In the genomic region with DNA sequence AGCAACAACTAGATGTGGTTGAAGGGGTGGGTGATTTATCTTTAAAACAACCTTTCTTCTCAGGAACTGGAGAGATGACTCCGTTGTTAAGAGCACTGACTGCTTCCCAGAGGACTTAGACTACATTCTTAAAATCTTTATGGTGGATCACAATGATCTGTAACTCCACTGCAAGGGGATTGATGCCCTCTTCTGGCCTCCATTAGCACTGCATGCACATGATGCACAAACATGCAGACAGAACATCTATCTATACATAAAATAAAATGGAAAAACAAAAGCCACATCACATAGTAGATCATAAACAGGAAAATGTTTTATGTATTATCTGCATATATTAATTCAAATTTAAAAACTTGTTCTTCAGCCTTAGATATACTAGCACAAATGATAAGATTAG, we compare ENCODE assay signal across 25 mouse cellular contexts.
DNase-seq lines count a peak whose midpoint lies in the region; ATAC-seq and TF ChIP-seq lines count a peak whose summit lies in the region.
"Had no signal": no experiment of that assay in that cellular context is flagged by ENCODE, and none has a peak within 500 bp of the region (broad histone marks: within the 10 kb centered on the region; RNA-seq: fewer than 3 reads in every experiment).

No protein-coding gene starts in this region.

- no peak overlapping the region for H3K4me3 ChIP-seq in forebrain, postnatal 0 days (ENCODE audit: low read depth, low read length)
- no peak overlapping the region for H3K4me3 ChIP-seq in forebrain, embryonic 11.5 days (ENCODE audit: low read depth, low read length)
- H3K4me3 ChIP-seq in lung, embryonic 14.5 days (ENCODE audit: low read depth, low read length) = no peak overlapping the region
- no peak overlapping the region for H3K4me3 ChIP-seq in E14TG2a.4 (replicated peaks; ENCODE audit: low read length)
- H3K4me3 ChIP-seq: embryonic facial prominence, embryonic 13.5 days; erythroblast, embryonic 14.5 days; forebrain, embryonic 13.5 days; heart, embryonic 10.5 days; hindbrain, embryonic 10.5 days; megakaryocyte, embryonic 14.5 days; neural tube, embryonic 12.5 days; stomach, embryonic 15.5 days had no signal

- H3K9ac ChIP-seq in forebrain, postnatal 0 days = no peak overlapping the region
- H3K9ac ChIP-seq in forebrain, embryonic 11.5 days (ENCODE audit: low read length) = no peak overlapping the region
- H3K9ac ChIP-seq in lung, embryonic 14.5 days = no peak overlapping the region
- H3K9ac ChIP-seq: embryonic facial prominence, embryonic 13.5 days; forebrain, embryonic 13.5 days; neural tube, embryonic 12.5 days; stomach, embryonic 15.5 days had no signal

- no peak for DNase-seq in forebrain, postnatal 0 days
- DNase-seq in forebrain, embryonic 11.5 days (ENCODE audit: low spot score) = no peak
- DNase-seq in lung, embryonic 14.5 days = peak; percentile 15
- DNase-seq in lung, adult 18-20 months = no peak
- DNase-seq in R1 (ENCODE audit: low read depth, low spot score) = peak; percentile 33
- no peak for DNase-seq in thymus, postnatal 4 days
- DNase-seq: adrenal gland, postnatal 10 days; cerebellum, adult 18-20 months; cerebellum, postnatal 25 days; kidney, adult 18-20 months; kidney, postnatal 10 days; layer of hippocampus, postnatal 36 days; midbrain, embryonic 14.5 days; right cerebral cortex, postnatal 25 days; thymus, adult 2 months had no signal

- no peak for ATAC-seq in forebrain, postnatal 0 days
- ATAC-seq in forebrain, embryonic 11.5 days (replicated peaks; ENCODE audit: low FRiP score) = no peak
- ATAC-seq in lung, embryonic 14.5 days (ENCODE audit: insufficient read depth) = no peak
- ATAC-seq in activated CD4-positive, CD25-positive, alpha-beta regulatory T cell, adult 4 months = no peak
- ATAC-seq: forebrain, embryonic 13.5 days had no signal

- peak; percentile 43 for TF ChIP-seq CTCF in forebrain, postnatal 0 days (IDR thresholded peaks at IDR 0.05; ENCODE audit: low read depth)
- TF ChIP-seq CTCF in lung, embryonic 14.5 days (IDR thresholded peaks at IDR 0.05; ENCODE audit: low read depth) = peak; percentile 41
- peak; percentile 54 for TF ChIP-seq CTCF in E14TG2a.4 (conservative IDR thresholded peaks at IDR 0.05; ENCODE audit: low read length)

- H3K27me3 ChIP-seq in forebrain, postnatal 0 days (ENCODE audit: insufficient read depth, low read length) = no peaks in the 10 kb centered on the region
- H3K27me3 ChIP-seq in forebrain, embryonic 11.5 days (ENCODE audit: control insufficient read depth, insufficient read depth, low read length) = no peaks in the 10 kb centered on the region
- no peaks in the 10 kb centered on the region for H3K27me3 ChIP-seq in lung, embryonic 14.5 days (ENCODE audit: insufficient read depth, low read length)
- no peaks in the 10 kb centered on the region for H3K27me3 ChIP-seq in E14TG2a.4 (ENCODE audit: insufficient read depth, low read length)
- H3K27me3 ChIP-seq: embryonic facial prominence, embryonic 13.5 days; forebrain, embryonic 13.5 days; megakaryocyte, embryonic 14.5 days; neural tube, embryonic 12.5 days; stomach, embryonic 15.5 days had no signal

- H3K27ac ChIP-seq in forebrain, postnatal 0 days (ENCODE audit: low read depth, low read length) = no peak overlapping the region
- H3K27ac ChIP-seq in forebrain, embryonic 11.5 days (ENCODE audit: low read depth, low read length) = no peak overlapping the region
- H3K27ac ChIP-seq in lung, embryonic 14.5 days (ENCODE audit: low read depth) = no peak overlapping the region
- H3K27ac ChIP-seq: embryonic facial prominence, embryonic 13.5 days; forebrain, embryonic 13.5 days; heart, embryonic 10.5 days; hindbrain, embryonic 10.5 days; neural tube, embryonic 12.5 days; stomach, embryonic 15.5 days had no signal

- no peaks in the 10 kb centered on the region for H3K4me1 ChIP-seq in forebrain, postnatal 0 days (ENCODE audit: insufficient read depth)
- H3K4me1 ChIP-seq in forebrain, embryonic 11.5 days (replicated peaks; ENCODE audit: control insufficient read depth, insufficient read depth, low read length) = no peaks in the 10 kb centered on the region
- H3K4me1 ChIP-seq in lung, embryonic 14.5 days (ENCODE audit: insufficient read depth) = no peaks in the 10 kb centered on the region
- no peaks in the 10 kb centered on the region for H3K4me1 ChIP-seq in E14TG2a.4 (replicated peaks; ENCODE audit: low read depth, low read length)
- H3K4me1 ChIP-seq: embryonic facial prominence, embryonic 13.5 days; forebrain, embryonic 13.5 days; heart, embryonic 10.5 days; hindbrain, embryonic 10.5 days; megakaryocyte, embryonic 14.5 days; neural tube, embryonic 12.5 days; stomach, embryonic 15.5 days had no signal

- H3K36me3 ChIP-seq in forebrain, postnatal 0 days (ENCODE audit: insufficient read depth) = no peaks in the 10 kb centered on the region
- H3K36me3 ChIP-seq in forebrain, embryonic 11.5 days (ENCODE audit: control insufficient read depth, insufficient read depth, low read length) = no peaks in the 10 kb centered on the region
- H3K36me3 ChIP-seq in lung, embryonic 14.5 days (ENCODE audit: insufficient read depth) = no peaks in the 10 kb centered on the region
- H3K36me3 ChIP-seq in E14TG2a.4 (ENCODE audit: insufficient read depth, low read length) = no peaks in the 10 kb centered on the region
- H3K36me3 ChIP-seq: embryonic facial prominence, embryonic 13.5 days; heart, embryonic 10.5 days; hindbrain, embryonic 10.5 days; neural tube, embryonic 12.5 days; stomach, embryonic 15.5 days had no signal

- H3K9me3 ChIP-seq in forebrain, postnatal 0 days (ENCODE audit: low read length) = no peaks in the 10 kb centered on the region
- H3K9me3 ChIP-seq in forebrain, embryonic 11.5 days (ENCODE audit: control insufficient read depth, low read length) = no peaks in the 10 kb centered on the region
- no peaks in the 10 kb centered on the region for H3K9me3 ChIP-seq in lung, embryonic 14.5 days (ENCODE audit: low read depth, low read length)
- no peaks in the 10 kb centered on the region for H3K9me3 ChIP-seq in E14TG2a.4 (ENCODE audit: low read length)
- H3K9me3 ChIP-seq: embryonic facial prominence, embryonic 13.5 days; forebrain, embryonic 13.5 days; heart, embryonic 10.5 days; hindbrain, embryonic 10.5 days; megakaryocyte, embryonic 14.5 days; neural tube, embryonic 12.5 days; stomach, embryonic 15.5 days had no signal

- 71% methylated on average over 1 of the region's 1 CpGs for WGBS in forebrain, postnatal 0 days
- 76% methylated on average over 1 of the region's 1 CpGs for WGBS in forebrain, embryonic 11.5 days
- WGBS in lung, embryonic 14.5 days = 71% methylated on average over 1 of the region's 1 CpGs

- no peak overlapping the region for H3K4me2 ChIP-seq in forebrain, postnatal 0 days (ENCODE audit: low read depth)
- H3K4me2 ChIP-seq in forebrain, embryonic 11.5 days (ENCODE audit: low read depth, low read length, severe bottlenecking) = no peak overlapping the region
- no peak overlapping the region for H3K4me2 ChIP-seq in lung, embryonic 14.5 days
- H3K4me2 ChIP-seq: embryonic facial prominence, embryonic 13.5 days; forebrain, embryonic 13.5 days; neural tube, embryonic 12.5 days; stomach, embryonic 15.5 days had no signal

Comparison
In these comparisons a context has a peak if more than half of its experiments do, and no peak if none do; other contexts are left out.
1. DNase-seq: peak in lung, embryonic 14.5 days (single experiment) and R1 (single experiment); none in forebrain, postnatal 0 days (single experiment), forebrain, embryonic 11.5 days (single experiment), lung, adult 18-20 months (0 of 2) and thymus, postnatal 4 days (single experiment).
2. Peak in every context shown above with its lines, with median percentiles within 50 percentile points of each other: CTCF ChIP-seq.